Mouse (Mus musculus) left cerebral cortex, adult 8-10 months (tissue): ENCODE measurements around the gene Zfp612. TPM values are rescaled to one million over a fixed set of nuclear protein-coding genes. Genes with fewer than 3 reads are reported as not detected.
A peak's percentile ranks its signal among the peaks of the same experiment; 100 is the strongest.
"Not testable (repeated sequence)": the region's sequence is repeated elsewhere in the genome, so short reads cannot be mapped to it uniquely, and the experiment has no call there.

Experiments used
- DNase-seq, 2 experiments: peaks; one replicate each; pipeline ENCODE4 v3.0.0; 2022; ENCODE audit warnings: low spot score in 2 of 2
- total RNA-seq, 4 experiments: library from RNA; stranded (reverse); gene quantifications; 2 replicates each; pipeline ENCODE4 v1.2.4; 2022

The Zfp612 gene
- total RNA-seq: 10 to 100 TPM; 35.2 to 38.4 (median 36.3) TPM

DNA sequence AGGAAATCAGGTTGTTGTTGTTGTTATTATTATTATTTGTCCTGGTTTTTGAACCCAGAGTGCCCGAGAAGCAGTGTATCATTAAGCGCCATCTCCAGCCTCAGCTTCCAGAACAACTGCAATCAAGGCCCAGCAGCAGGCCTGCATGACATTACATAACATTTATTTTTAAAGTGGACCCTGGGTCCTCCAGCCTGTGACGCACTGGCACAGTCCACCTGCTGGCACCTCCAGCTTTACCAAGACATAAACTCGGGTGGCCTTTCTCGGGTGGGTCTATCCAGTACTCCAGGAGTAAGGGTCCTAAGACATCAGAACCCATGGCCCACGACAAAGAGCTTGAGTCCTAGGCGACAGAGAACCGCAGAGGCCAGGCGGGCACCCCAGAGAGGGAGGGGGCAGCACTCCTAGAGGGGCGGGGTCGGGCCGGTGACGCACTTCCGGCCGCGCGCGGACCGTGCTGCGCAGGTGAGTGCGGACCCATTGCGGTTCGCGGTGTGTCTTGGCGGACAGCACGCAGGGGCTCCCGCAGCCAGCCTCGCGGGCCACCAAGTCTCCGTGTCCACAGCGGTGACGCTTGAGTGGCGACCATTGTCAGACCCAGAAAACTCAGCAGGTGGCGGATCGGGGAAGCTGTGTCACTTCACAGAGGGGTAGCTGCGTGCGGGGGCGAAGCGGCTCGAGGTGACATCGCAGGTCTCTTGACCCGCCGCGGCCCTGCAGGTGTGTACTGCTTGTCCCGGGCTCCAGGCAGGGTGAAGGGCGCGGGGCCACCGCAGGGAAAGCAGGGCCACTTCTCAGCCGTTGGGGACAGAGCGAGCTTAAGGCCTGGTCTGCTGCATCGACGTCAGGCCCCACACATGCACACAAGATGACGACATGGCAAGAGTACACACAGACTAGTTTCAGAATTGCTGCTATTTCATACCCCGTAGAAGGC is at the start of gene Zfp612:
Gene Zfp612 (plus strand): TSS at position 465 of the 940 bp plus-strand sequence.
- peak; percentile 57 to 64 for DNase-seq

GRCm38 (mm10) chr8:110033771-110034170 is 45.8 kb upstream of the Zfp612 start:
- DNase-seq: not testable (repeated sequence)

GRCm38 (mm10) chr8:110034331-110034730 is 45.2 kb upstream of the Zfp612 start:
- DNase-seq: no peak

DNA sequence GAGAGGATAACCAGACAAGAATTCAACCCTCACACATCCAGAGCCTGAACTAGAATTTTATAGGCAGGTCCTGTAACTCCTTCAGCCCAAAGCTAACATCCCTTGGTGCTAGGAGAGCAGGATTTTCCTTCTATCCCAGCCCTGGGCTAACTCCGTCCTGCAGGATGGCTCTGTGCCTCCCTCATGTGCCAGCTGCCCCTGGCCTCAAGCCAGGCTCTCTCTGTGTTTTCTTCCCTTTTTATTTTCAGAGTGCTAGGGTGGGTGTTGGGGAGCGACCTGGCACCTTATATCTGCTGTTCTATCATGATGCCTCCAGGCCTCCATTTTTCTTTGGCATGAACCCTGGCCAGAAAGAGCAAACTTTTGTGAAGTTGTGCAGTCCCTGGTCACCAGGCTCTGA is 43.4 kb upstream of the Zfp612 start:
- DNase-seq: no peak

DNA sequence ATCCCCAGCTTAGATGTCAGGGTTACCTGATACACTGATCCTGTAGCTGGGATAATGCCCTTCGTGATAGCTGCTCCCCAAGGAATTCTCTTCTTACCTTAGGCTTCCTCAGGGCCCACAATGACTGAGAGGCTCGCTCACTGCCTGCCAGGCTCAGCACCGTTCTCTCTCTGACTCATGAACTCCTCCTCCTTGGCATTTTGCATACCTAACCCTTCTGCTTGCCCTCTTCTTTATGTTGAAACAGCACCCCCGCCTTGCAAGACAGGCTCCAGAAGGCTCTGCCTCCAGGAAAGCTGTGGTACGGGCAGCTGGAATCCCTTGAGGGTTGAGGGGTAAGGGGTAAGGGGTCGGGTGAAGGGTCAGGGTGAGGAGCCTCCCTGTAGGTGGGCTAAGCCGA is 40.3 kb upstream of the Zfp612 start:
- DNase-seq: no peak

GRCm38 (mm10) chr8:110039659-110040058 is 39.9 kb upstream of the Zfp612 start, which contains the start of gene Chst4:
Gene Chst4 (minus strand): TSS chr8:110039740.
- DNase-seq: no peak

DNA sequence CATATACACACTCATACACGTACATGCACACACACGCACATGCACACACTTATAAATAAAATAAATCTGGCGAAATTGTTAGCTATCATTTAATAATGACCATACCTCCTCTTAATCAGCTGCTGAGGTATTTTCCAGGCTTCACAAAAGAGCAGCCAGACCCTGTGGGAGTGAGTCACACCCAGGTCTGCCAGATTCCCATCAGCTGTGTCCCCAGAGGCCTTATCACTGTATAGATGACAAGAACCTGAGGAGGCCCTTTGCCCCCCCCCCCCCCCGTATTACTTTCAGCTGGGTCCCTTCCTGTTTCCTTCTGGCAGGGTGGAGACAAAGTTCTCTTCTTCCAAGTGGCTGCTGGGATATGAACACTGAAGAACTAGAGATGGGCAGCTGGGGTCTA is 39.0 kb upstream of the Zfp612 start:
- DNase-seq: no peak

DNA sequence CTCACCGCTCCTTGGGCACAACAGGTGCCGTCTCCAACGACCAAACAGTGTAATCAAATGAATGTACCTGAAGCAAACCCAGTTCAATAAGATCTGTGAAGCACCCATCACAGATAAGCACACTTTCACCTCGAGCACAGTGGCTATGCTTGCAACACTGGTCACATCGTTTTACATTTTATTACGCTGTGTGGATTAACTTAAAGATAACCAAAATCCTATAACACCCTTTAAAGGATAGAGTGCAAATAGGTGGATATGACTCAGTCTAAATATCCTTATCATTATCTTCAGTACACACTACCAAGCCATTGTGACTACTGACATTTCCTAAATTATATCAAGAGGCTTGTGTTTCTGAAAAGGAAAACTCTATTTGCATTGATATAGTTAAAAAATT is 28.3 kb upstream of the Zfp612 start:
- no peak for DNase-seq

GRCm38 (mm10) chr8:110058207-110058606 is 21.3 kb upstream of the Zfp612 start:
- no peak for DNase-seq

GRCm38 (mm10) chr8:110064161-110064560 is 15.4 kb upstream of the Zfp612 start:
- DNase-seq: no peak

GRCm38 (mm10) chr8:110064606-110065365 is 14.8 kb upstream of the Zfp612 start:
- no peak for DNase-seq

DNA sequence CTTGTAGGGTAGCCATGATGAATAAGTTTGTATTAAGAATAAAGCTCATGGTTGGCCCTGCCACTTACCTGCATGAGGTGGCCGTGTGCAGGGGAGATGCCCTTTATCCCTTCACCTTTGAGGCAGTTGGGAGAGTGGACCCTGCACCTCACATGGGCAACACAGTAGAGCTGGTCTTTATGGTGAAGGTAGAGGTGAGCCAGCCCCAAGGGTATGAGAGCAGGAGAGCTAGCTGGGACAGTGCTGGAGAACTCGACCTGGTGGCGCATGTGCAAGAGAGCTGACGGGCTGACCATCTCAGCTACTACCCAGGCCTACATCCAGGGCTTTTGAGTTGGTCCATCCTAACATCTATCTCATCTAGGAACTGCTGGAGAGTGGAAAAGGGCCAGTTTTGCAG is 13.9 kb upstream of the Zfp612 start:
- DNase-seq: no peak

DNA sequence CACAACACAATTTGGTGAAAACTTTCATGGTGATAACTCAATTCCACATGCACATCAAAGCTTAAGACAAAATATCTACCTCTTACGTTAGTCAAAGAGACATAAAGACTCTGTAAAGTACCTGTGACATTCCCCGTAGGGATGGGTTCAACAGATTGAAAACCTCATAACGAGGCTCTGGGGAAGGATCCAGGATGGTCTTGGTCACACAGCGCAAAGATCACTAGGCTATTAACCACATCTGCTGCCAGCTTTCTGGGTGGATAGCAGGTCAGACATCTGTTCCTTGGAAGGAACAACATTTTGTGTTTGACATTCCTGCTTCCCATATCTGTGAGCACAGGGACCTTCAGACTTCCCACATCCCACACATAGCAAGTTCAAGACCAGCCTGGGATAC is 9.8 kb upstream of the Zfp612 start:
- no peak for DNase-seq

DNA sequence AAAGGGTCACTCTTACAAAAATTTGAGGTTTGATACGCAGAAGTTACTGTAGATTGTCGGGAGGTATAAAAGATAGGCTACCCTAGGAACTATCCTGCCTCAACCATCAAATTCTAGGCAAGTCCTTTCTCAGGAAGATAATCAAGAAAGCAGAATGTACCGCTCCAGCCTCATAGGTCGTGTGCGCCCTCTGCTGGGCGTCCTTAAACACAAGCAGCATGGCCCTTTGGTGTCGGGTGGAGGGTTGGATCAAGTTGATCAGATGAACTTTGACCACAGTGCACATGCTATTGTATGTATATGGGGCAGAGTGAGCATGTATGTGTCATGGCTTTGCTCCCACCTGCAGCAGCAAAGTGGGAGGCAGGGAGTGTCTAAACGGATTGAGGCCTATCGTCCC is 7.9 kb upstream of the Zfp612 start:
- peak; percentile 24 to 46 for DNase-seq

DNA sequence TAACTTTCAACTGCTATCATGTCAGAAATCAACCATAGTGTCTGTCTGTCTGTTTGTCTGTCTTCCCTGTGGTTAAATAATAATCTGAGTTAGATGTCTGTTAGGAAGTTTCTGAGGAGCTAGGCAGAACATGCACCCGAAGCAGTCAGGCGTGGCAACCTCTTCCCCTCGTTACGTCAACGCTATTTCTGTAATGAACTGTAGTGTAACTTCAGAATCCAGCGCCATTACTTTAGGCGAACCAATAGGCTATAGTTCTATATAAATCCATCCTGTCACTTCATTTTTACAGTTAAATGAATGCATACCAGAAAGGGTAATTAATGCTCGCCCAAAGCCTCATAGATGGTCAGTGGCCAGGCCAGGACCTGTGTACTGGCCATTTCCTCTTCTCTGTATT is 5.0 kb upstream of the Zfp612 start:
- DNase-seq: no peak

GRCm38 (mm10) chr8:110082416-110083105 is 3.0 kb downstream of the Zfp612 start:
- no peak for DNase-seq

- DNase-seq: no peak
These were observed 12.3 kb downstream of the Zfp612 start for GRCm38 (mm10) chr8:110091869-110092268.

DNA sequence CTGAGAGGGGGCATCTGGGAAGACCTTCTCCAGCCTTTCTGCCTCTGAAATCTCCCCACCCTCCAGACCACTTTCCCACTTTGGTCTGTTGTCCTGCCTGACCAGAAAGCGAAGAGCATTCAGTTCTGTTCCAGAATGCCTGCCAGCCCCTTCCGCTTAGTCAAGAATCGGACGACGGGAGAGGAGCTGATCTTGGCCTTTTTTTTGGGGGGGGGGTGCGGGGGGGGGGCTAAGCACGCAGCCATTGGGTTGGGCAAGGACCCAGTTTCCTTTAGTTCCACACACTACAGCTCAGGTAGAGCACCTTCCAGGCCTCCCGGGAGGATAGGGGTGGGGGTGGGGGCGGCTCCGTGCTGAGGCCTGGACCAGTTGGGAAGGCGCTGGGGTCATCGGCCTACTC is 21.4 kb downstream of the Zfp612 start, which contains the start of gene Gm21964:
Gene Gm21964 (plus strand): TSS at position 301 of the 400 bp plus-strand sequence.
- DNase-seq: no peak

GRCm38 (mm10) chr8:110101676-110102075 is 22.1 kb downstream of the Zfp612 start:
- no peak for DNase-seq

DNA sequence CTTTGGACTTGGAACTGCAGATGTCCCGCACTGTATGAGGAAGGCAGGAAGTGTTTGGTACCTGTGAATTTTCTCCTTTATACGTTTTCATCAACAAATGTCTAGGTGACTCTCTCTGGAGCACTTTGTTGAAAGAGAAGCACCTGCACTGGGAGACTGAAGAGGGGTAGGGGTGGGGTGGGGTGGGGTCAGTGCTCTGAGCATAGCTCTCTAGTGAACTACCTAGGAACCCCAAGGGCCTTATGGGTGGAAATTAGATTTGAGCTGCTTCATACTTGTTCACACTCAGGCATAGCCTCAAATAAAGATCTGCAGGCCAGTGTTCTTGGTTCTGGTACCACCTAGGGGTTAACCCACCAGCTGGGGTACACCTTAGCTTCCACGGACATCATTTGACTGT is 23.1 kb downstream of the Zfp612 start, which contains the start of gene Gm17720:
Gene Gm17720 (minus strand): TSS at position 101 of the 400 bp plus-strand sequence.
- DNase-seq: no peak

DNA sequence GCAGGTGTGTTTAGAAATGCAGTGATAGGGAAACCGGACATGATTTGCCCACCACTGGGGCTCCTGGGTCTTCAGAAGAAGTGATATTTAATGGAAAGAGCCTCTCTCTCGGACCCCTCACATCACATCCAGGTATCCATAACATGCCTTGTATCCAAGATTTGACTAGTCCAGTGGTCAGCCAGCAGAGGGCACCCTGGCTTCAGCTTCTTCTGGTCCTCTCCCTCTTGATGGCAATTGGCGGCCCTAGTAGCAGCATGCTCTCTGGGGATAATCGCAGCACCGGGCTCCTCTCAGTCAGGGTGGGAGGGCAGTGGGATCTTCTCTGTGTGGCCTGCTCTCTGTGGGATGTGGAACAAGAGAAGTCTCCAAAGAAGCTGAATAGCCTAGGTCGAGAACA is 40.2 kb downstream of the Zfp612 start:
- DNase-seq: no peak
